Mouse (Mus musculus) gastrocnemius, postnatal 25 days (tissue): Measurements from ENCODE around the gene Slc50a1. TPM values are rescaled to one million over a fixed set of nuclear protein-coding genes. Genes with fewer than 3 reads are reported as not detected.

Source experiments
- DNase-seq: peaks from one replicate; pipeline ENCODE4 v3.0.0; 2022
- microRNA-seq, 2 experiments: library from miRNA; unstranded; fragments of <30 nt; microRNA quantifications; one replicate each; pipeline ENCODE4 v1.2.0; 2021; ENCODE audit warnings: borderline replicate concordance in 2 of 2
- total RNA-seq, 2 experiments: library from RNA; stranded (reverse); gene quantifications; 1 replicate in 1 of 2; 2 replicates in 1 of 2; pipeline ENCODE4 v1.2.3; 2021

Gene Slc50a1
- total RNA-seq, 2 experiments from 2014 or later = 8.2 to 11.4 TPM

DNA sequence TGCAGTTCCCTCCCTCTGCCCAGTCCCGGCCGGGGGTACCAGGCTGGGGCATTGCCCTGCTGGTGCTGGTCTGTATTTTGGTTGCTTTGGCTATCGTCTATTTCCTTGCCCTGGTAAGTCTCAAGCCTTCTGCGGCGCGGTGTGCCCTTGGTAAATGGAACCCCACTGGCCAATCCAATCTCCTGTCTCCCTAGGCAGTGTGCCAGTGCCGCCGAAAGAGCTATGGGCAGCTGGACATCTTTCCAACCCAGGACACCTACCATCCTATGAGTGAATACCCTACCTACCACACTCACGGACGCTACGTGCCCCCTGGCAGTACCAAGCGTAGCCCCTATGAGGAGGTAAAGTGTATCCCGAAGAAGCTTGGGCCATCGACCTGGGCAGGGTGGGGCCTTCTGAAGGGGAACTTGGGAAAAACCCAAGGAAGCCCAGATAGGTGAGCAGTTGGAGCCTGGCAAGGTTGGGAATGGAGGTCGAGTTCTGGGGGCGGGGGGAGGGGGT, 38.5 kb downstream of the Slc50a1 start:
- no peak for DNase-seq

DNA sequence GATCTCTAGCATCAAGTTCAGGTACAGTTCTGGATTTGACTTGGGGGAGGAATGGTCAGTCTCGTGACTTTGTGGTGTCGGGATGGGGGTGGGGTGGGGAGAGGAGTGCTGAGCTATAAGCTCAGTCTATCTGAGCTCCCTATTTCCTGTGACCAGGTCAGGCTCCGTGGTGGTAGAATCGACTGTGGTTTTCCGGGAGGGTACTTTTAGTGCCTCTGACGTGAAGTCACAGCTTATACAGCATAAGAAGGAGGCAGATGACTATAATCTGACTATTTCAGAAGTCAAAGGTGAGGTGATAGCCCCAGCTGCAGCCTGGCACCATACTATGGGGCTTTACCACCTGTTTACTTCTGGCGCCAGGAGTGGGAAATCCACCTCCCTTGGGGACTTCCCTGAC, 39.0 kb downstream of the Slc50a1 start:
- no peak for DNase-seq

DNA sequence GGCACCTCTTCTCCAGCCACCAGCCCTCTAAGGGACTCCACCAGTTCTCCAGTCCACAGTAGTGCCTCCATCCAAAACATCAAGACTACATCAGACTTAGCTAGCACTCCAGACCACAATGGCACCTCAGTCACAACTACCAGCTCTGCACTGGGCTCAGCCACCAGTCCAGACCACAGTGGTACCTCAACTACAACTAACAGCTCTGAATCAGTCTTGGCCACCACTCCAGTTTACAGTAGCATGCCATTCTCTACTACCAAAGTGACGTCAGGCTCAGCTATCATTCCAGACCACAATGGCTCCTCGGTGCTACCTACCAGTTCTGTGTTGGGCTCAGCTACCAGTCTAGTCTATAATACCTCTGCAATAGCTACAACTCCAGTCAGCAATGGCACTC, 39.8 kb downstream of the Slc50a1 start:
- DNase-seq = no peak

DNA sequence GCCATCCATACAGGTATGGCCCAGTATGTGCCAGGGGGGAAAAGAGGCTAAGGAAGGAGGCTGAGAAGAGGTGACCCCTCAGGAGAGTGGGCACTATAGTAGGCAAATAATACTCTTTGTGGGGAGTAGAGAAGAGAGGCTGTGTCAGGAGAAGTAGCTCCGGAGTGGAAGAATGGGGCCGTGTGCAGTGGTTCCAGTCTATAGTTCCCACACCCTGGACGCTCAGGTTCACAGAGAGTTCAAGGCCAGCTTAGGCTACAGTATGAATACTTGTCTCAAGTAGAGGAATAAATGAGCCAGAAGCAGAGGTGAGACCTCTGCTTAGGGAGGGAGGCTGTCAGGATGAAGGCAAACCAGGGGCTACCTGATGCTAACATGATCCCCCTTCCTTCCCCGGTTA, 41.1 kb downstream of the Slc50a1 start:
- no peak for DNase-seq

DNA sequence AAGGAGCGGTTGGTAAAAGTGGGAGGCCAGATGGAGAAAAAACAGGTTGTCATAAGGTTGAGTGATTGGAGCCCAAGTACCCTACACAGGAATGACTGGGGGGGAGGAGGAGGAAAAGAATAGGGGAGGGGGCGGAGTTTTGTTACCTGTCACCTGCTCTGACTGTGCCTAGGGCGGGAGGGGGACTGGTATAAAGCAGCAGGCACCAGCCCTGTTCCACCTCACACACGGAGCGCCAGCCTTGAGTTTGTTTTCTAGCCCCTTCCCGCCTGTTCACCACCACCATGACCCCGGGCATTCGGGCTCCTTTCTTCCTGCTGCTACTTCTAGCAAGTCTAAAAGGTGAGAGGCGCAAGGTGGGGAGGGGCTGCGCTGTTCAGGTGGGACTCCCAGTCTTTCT, 41.5 kb downstream of the Slc50a1 start, which contains the start of gene Muc1:
Muc1 (plus strand) TSS at position 222 of the 400 bp plus-strand sequence.
- no peak for DNase-seq

DNA sequence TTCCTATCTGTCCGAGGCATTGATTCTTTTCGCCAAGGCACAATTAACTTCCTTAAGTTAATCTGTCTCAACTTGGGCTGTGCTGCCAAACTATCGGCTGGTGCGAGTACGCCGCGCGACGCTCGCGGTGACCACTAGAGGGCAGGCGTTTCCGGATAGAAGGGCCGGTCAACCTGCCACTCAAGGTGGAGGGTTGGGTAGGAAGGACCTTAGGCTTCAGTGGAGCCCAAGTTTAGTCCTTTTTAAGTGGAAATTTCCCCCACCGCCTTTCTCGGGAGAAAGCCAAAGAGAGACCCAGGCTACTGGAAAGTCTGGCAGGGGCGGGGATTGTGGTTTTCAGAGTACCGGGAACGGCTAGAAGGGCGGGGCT, 42.2 kb downstream of the Slc50a1 start:
- DNase-seq = peak; percentile 72

GRCm38 (mm10) chr3:89227307-89228179, 42.8 kb downstream of the Slc50a1 start:
- DNase-seq = peak; percentile 55

DNA sequence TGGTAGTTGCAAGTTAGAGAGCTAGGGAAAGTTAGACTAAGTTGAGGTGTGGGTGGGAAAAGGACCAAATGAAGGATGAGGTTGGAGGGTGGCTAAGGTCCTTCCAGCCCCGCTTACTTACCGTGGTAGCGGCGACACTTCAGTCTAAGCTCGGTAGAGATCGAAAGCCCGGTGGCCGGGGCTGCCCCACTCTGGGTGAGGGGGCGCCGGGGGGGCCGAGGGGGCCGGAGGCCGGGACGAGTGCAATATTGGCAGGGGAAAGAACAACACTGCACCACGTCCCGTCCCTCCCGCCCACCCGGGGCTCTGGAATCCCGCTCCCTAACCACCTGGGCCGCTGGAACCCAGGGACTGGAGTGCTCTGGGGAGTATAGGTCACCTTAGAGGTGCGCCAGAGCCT, 43.5 kb downstream of the Slc50a1 start, which contains the start of gene Mtx1:
Mtx1 (minus strand) TSS at position 189 of the 400 bp plus-strand sequence.
- DNase-seq = no peak

GRCm38 (mm10) chr3:89226361-89226760, 44.0 kb downstream of the Slc50a1 start:
- no peak for DNase-seq

GRCm38 (mm10) chr3:89225918-89226317, 44.5 kb downstream of the Slc50a1 start:
- no peak for DNase-seq

GRCm38 (mm10) chr3:89225321-89225815, 45.0 kb downstream of the Slc50a1 start:
- no peak for DNase-seq

GRCm38 (mm10) chr3:89224796-89225195, 45.6 kb downstream of the Slc50a1 start:
- DNase-seq = no peak

GRCm38 (mm10) chr3:89221167-89221566, 49.2 kb downstream of the Slc50a1 start:
- DNase-seq = no peak

GRCm38 (mm10) chr3:89219546-89219945, 50.8 kb downstream of the Slc50a1 start:
- no peak for DNase-seq

- no peak for DNase-seq
Observed at GRCm38 (mm10) chr3:89218271-89218670, 52.1 kb downstream of the Slc50a1 start.

Small RNA genes lying within 50 kb of the gene (microRNA-seq; reads per million reads assigned to microRNA genes)
- 4.8 to 30.9 reads per million in 2 experiments for gene Mir92b

Other genes starting within 250 kb of the Slc50a1 start
- gene Rusc1, start 177.3 kb downstream of the Slc50a1 start, total RNA-seq = 10 to 100 TPM; 17.7 to 19.6 TPM
- not detected for gene Gm43738, start 169.5 kb downstream of the Slc50a1 start, total RNA-seq
- gene Fdps, start 168.6 kb downstream of the Slc50a1 start, total RNA-seq = 10 to 100 TPM; 26.0 to 27.8 TPM
- not detected for gene Pklr, start 134.4 kb downstream of the Slc50a1 start, total RNA-seq
- under 1 TPM in 1 of 2 experiments, not detected in 1; 0.43 TPM for gene Hcn3, start 110.4 kb downstream of the Slc50a1 start, total RNA-seq
- gene Clk2, start 105.8 kb downstream of the Slc50a1 start, total RNA-seq = 10 to 100 TPM; 16.0 to 16.3 TPM
- gene Scamp3, start 93.1 kb downstream of the Slc50a1 start, total RNA-seq = 10 to 100 TPM; 33.2 to 38.2 TPM
- gene Fam189b, start 87.4 kb downstream of the Slc50a1 start, total RNA-seq = 10 to 100 TPM; 13.4 to 16.4 TPM
- 10 to 100 TPM; 14.6 to 23.6 TPM for gene Gba, start 67.6 kb downstream of the Slc50a1 start, total RNA-seq
- 10 to 100 TPM; 11.0 to 11.8 TPM for gene Thbs3, start 55.4 kb downstream of the Slc50a1 start, total RNA-seq
- 10 to 100 TPM; 42.2 to 47.6 TPM for gene Mtx1, start 43.5 kb downstream of the Slc50a1 start, total RNA-seq
- under 1 TPM; 0.38 to 0.51 TPM for gene Muc1, start 41.5 kb downstream of the Slc50a1 start, total RNA-seq
- 10 to 100 TPM; 66.6 to 78.8 TPM for gene Krtcap2, start 24.6 kb downstream of the Slc50a1 start, total RNA-seq
- gene Trim46, start 24.3 kb downstream of the Slc50a1 start, total RNA-seq = under 1 TPM; 0.28 to 0.38 TPM
- 10 to 100 TPM; 24.7 to 28.8 TPM for gene Dpm3, start 11.2 kb downstream of the Slc50a1 start, total RNA-seq
- gene Efna1, start 10.6 kb upstream of the Slc50a1 start, total RNA-seq = 10 to 100 TPM; 10.2 to 12.8 TPM
- not detected for gene Efna3, start 52.4 kb upstream of the Slc50a1 start, total RNA-seq
- under 1 TPM in 1 of 2 experiments, not detected in 1; 0.38 TPM for gene Efna4, start 67.5 kb upstream of the Slc50a1 start, total RNA-seq
- 10 to 100 TPM; 21.9 to 24.6 TPM for gene Adam15, start 79.4 kb upstream of the Slc50a1 start, total RNA-seq
- not detected for gene Dcst2, start 91.4 kb upstream of the Slc50a1 start, total RNA-seq
- not detected for gene Dcst1, start 94.7 kb upstream of the Slc50a1 start, total RNA-seq
- 10 to 100 TPM; 23.0 to 23.7 TPM for gene Zbtb7b, start 124.2 kb upstream of the Slc50a1 start, total RNA-seq
- gene Lenep, start 132.2 kb upstream of the Slc50a1 start, total RNA-seq = 1 to 10 TPM in 1 of 2 experiments, not detected in 1; 1.2 TPM
- gene Flad1, start 141.3 kb upstream of the Slc50a1 start, total RNA-seq = 10 to 100 TPM; 43.3 to 44.5 TPM
- gene Cks1b, start 147.8 kb upstream of the Slc50a1 start, total RNA-seq = 1 to 10 TPM; 3.1 to 3.4 TPM
- gene Shc1, start 147.9 kb upstream of the Slc50a1 start, total RNA-seq = 10 to 100 TPM; 21.1 to 23.8 TPM
- gene Pygo2, start 159.6 kb upstream of the Slc50a1 start, total RNA-seq = 10 to 100 TPM in 1 of 2 experiments, 1 to 10 TPM in 1; 9.2 to 11.1 TPM
- gene Pbxip1, start 166.1 kb upstream of the Slc50a1 start, total RNA-seq = 100 to 1,000 TPM; 179 to 196 TPM
- gene Pmvk, start 184.0 kb upstream of the Slc50a1 start, total RNA-seq = 1 to 10 TPM; 5.3 to 7.4 TPM
- gene Kcnn3, start 249.6 kb upstream of the Slc50a1 start, total RNA-seq = 1 to 10 TPM; 2.5 to 5.8 TPM